Mouse (Mus musculus) layer of hippocampus, postnatal 25 days (tissue): ENCODE measurements around the gene Arhgap18. TPM values are rescaled to one million over a fixed set of nuclear protein-coding genes. Genes with fewer than 3 reads are reported as not detected.

Experiments
- DNase-seq, 2 experiments: peaks; one replicate each; pipeline ENCODE4 v3.0.0; 2022; ENCODE audit warnings: mixed read lengths in 2 of 2, low spot score in 1 of 2; ENCODE audit errors: extremely low spot score in 1 of 2
- total RNA-seq, 2 experiments: library from RNA; stranded (reverse); gene quantifications; 2 replicates each; pipeline ENCODE4 v1.2.3; 2021

Gene Arhgap18
- total RNA-seq, 2 experiments from 2014 or later: 4.6 to 5.4 TPM

DNA sequence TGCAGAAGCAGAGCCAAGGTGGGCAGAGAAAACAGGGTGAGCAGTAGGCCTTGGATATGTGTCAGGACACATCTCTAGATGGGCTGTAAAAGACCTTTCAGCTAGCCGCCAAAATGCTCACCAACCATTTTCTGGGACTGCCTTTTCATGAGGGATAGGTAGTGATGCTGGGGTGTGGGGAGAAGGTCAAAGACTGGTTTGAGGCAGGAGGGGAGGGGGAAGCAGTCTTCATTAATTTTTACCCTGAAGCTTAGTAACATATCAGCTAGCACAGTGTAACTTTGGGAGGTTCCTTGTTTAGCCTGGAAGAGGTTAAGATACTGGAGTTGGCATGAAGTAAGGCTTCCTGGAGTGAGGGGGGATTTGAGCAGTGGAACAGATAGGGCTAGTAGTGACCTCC is 21.0 kb downstream of the Arhgap18 start:
- DNase-seq: no peak

DNA sequence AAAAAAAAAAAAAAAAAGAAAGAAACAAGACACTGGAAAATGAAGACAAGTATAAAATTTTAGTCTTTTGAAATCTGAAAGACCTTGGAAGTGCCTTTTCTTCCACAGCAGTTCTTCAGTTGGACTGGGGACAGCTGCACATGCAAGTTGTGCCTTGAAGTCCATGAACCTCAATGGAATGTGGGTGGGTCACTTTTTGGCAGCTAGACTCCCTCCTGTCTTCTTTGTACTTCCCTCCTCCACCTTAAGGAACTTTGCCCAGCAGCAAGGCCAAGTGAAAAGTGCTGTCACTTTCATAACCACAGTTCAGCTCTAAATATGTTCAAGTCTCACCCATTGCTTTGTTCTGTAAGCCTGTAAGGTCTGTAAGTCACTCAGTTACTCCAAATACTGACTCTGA is 23.2 kb downstream of the Arhgap18 start:
- no peak for DNase-seq

DNA sequence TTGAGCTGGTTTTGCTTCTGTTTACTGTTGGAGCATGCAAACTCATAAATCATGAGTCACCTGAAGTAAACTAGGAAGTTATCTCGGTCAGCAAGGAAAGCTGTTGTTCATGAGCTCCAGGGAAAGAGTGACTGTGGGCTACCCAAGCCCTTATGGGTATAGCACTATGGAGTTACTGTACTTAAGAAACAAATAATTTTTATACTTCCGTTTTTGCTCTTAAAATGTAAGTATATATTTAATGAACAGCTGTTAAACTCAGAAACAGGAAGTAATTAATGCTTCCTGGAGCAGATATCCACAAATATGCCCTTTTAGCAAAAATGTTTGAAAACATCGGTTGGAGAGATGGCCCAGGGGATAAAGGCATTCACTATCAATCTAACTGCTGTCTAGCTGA is 27.4 kb downstream of the Arhgap18 start:
- no peak for DNase-seq

DNA sequence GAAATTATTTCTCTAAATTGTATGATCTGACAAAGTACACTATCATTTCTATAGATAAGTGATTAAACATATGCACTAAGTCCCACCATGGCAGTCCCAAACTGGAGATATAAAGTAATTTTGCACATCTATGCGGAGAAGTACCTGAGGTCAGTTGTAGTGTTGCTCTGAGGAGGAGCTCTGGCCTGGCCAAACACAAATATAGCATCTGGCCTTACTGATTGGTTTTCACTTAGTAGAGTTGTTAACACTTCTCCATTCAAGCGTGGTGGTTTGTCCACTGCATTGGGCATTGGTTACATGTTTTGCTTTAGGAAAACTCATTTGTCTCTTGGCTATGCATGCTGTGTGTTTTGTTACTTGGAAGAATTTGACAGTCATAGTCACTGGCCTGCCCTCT is 36.5 kb downstream of the Arhgap18 start:
- DNase-seq: no peak

DNA sequence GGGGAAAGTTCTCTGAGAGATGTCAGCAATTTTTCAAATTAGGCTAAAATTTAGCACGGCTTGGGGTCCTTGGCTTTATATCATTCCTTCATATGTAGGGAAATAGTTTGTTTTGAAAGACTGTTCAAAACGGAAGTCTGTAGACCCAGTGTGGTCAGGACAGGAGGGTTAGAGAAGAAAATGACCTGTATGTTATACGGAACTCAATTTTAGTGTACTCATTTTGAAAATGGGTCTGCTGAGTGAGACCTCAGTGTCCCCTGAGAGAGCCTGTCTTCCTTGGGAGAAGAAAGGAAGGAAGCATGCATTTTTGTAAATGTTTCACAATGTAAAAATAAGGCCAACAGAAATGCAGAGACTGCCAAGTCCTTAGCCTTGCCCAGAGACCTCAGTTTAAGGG is 38.6 kb downstream of the Arhgap18 start:
- DNase-seq: no peak

DNA sequence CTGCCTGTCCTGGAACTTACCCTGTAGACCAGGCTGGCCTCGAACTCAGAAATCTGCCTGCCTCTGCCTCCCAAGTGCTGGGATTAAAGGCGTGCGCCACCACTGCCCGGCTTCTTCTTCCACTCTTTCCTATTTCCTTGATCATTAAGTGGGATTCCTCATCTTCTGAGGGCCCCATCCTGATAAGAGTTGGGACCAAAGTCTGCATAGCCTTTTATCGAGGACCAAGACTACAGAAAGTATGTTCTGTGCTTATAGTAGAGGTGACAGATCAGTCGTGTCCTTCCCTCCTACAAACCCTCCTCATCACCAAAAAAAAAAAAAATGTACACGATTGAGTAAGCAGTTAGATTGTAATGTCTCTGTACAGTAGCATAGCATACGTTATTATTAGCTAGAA is 39.8 kb downstream of the Arhgap18 start:
- DNase-seq: no peak

DNA sequence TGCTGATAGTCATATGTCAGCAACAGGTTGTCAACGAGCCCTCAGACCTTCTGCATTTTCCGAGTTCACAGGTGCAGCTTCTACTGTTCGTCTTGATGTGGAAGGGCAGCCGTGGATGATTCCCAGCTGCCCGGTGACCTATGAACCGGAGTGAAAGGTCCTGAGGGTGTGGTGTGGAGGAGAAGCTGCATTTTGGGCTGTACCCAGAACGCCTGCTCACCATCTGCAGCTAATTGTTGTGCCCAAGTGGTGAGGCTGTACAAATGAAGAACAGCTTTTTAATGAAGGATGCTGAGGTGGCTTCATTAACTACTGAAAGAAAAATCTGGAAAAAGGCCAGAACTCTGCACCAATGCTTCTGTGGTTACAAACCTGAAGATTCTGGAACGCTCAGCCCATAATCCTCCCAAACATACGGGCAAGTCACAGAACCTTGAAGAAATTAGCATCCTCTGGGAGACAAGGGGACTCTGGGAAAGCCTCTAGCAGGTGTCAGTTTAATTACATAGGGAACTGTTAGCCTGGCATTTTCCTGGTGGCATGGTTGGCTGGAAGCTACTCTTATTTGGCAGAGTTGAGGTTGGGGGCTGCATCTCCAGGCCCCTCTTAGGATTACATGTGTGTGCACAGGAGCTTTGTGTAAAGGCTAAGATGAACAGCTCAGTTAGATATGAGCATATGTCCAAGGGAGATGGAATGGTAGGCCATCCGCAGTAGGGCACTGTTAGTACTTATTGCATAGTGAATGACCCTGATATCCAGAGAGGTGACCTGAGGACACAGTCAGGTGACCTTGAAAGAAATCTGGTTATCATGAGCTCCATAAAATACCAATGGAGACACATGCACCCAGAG is 43.4 kb downstream of the Arhgap18 start:
- no peak for DNase-seq

DNA sequence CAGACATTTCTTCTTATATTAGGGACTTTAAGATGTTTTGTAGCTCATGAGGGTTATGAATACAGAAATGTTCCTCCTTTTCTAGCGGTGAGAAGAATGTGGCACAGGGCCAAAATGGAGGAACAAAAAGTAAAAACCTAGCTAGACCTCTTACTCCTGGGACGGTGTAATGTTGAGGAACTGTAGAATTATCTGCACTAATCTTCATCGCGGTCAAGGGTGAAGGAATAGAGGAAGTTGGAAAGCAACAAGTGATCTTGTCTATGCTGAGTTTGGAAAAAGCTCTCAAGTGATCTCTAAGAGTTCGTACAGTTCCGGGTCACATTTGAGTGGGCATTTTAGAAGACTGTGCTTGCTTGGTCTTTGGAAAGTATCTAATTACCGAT is 44.1 kb downstream of the Arhgap18 start:
- DNase-seq: no peak

DNA sequence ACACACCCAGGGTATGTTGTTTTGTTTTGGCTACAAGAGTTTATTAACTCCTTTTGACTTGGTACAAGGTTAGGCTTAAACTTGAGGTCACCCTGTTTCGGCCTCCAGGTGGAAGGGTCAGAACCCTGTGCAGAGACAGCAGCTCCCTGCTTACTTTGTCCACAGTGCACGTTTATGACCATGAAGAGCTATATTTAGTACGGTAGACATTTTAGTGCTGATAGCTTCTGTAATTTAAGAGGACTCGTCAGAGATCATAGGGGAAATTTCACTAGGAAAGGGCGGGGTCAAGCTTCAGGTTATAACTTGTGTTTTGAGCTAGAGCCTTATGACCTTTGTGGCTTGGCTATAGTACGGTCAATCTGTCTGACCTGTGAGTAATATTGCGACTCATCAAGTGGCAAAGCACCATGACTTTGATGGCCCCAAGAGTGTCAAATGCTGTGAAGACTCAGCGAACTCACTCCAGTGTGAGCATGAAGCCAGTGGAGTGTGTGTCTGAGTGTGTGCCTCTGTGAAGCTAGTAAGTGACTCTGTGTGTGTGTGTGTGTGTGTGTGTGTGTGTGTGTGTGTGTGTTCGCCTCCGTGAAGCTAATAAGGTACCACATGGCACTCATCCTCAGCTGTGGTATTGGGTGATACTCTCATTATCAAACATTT is 45.7 kb downstream of the Arhgap18 start:
- no peak for DNase-seq

DNA sequence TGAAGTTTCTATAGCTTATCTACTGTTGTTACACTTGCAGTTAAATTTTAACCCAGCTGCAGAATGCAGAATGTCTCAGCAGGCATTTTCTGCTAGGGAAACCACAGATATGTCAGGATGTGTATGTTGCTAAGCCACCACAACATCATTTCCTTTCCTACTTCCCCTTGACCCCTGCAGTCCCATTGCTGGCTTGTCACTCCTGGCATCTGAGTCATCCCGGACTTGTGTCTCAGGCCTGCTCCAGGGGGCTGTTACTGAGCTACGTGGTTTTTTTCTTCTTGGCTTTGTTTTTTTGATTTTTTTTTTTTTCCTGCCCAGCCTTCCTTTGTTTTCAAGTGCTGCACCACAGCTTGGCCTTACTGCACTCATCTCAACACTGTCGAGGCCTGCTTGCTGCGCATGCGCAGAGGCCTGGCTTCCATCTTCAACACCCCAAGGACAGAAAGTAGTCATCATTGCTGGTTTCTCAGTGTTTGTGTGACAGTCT is 46.4 kb downstream of the Arhgap18 start:
- DNase-seq: no peak

DNA sequence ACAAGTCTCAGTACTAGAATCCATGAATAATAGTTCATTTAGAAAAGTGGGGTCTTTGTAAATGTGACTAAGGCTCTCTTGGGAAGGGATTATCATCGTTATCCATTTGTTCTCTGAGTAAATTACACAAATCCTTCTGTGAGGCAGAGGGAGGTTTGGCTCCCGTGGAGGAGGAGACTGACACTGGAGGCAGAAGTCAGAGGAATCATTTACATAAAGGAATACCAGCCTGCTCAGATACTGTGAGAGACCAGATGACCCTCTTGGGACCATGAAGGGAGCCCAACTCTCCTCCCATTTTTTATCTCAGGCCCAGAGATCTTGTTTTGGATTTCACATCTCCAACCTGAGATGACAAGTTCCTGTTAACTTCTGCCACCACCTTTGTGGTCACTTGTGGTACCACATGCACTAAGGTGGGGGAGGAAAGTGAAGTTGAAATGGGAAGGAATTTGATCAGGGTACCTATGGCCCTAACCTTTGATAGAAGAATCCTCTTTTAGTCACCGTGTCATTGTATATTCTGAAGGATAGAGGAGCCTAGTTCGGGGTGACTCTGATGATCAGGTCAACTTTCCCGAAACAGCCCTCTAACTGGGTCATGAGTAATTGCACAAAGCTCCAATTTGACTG is 51.2 kb downstream of the Arhgap18 start:
- DNase-seq: no peak

DNA sequence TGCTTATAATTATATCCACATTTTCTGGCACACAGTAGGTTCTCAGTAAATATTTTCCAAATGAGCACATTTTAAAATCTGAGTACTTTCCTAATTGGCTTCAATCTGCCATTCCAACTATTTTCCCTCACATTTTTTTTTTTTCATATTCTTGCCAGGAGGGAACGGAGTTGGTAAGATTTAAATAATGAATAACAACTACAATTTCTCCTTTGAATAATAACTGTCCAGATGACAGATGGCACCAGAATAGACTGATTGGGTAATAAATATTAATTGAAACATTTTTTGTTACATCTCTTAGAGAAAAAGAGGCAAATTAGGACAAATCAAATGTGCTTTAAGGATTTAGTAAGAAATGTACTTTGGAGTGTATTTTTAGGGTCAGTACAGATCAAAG is 51.8 kb downstream of the Arhgap18 start:
- DNase-seq: no peak

DNA sequence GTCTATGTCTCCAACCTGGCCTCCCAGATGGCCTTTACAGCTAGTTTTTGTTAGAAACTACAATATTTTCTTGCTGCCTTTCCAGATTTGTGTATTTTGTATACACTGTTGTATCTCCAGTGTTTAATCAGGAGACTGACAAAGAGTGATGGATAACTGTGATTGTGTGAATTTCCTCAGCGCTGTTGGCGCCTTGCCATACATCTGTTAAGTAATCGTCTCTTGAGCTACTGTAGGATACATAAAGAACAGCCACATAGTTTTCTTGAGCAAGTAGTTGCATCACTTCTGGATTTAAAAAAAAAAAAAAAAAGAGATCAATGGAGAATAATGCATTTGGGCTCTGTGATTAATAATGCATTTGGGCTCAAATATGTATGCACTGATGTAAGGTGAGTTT is 52.9 kb downstream of the Arhgap18 start:
- DNase-seq: no peak

DNA sequence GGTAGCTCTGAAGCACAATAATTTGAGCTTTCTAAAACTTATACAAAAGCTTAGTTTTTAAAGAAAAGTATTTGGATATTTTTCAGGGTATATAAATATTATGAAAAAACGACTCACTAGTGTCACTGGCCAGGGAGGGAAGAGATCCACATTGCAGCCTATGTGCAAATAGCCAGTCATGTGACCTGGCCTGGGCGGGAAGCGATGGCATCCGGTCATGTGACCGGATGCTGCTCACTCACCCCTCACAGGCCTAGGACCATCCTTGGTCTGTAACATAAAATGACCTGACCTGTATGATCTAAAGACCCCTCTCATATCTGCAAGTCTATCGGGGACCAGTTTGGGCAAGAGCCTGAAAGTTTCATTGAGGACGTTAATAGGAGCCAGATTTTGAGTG is 56.8 kb downstream of the Arhgap18 start:
- DNase-seq: no peak

DNA sequence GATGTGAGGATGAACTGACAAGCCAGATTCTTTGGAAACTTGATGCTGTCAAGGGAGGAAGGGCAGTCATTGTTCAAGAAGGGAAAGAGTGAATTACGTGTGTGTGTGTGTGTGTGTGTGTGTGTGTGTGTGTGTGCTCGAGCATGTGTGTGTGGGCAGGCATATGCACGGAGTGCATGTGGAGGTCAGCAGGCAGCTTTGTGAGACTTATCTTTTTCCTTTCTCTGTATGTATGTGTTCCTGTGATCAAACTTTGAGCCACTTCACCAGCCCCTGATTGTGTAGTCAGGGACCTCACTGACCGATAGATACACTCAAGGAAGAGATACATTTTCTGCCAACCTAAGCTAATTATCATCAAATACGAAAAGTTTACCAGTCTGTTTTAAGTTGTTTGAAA is 57.6 kb downstream of the Arhgap18 start:
- DNase-seq: no peak

DNA sequence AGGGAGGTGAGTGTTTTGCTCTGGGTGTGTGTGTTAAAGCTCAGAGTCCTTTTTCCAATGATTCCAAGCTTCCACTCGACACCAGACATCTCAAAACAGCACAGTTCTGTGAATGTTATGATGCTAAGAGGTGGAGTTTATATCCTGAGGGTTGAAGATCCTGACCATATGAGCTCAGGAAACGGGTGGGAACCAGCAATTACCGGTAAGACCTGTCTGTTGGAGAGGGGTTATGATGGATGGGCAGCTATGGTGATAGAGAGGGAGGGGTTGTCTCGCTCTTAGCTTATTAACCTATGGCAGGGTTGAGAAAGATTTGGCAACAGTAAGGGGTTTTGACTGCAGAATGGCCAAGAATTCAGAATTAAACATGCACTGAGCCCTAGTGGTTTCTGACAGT is 58.1 kb downstream of the Arhgap18 start:
- no peak for DNase-seq

DNA sequence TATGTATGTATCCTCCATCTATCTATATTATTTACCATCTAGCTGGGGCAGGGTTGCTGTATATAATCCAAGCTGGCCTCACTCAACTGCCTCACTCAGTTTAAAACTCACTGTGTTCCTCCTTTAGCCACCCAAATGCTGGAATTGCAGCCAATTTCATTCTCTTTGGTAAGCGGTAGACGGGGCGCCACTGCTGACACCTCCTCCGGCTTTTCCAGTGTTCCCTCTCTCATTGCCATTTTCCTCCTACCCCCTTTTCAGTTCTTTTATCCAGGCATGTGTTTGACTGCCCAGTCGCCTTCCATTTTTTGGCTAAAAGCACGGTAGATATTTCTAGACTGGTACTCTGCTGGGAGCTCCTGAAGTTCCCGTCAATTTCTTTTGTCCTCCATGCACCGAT is 62.4 kb downstream of the Arhgap18 start:
- DNase-seq: peak in 1 of 2 experiments; percentile 10

DNA sequence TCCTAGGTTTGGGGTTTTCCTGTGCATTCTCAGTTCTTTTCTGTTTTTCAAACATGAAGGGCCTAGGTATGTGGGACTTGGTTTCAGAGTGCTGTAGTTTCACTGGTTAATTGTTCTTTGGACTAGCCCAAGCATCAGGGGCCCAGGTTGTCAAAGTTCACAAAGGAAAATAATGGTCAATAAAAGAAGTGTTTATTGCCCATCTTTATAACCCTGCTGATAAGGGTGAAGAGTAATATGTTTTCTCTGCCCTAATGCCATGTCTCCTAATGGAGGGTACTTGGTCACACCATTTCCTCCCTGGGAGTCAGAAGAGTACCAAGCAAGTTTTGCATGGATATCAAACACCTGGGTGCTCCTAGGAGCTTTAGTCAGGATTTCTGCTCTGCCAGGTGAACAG is 67.1 kb downstream of the Arhgap18 start:
- DNase-seq: no peak

DNA sequence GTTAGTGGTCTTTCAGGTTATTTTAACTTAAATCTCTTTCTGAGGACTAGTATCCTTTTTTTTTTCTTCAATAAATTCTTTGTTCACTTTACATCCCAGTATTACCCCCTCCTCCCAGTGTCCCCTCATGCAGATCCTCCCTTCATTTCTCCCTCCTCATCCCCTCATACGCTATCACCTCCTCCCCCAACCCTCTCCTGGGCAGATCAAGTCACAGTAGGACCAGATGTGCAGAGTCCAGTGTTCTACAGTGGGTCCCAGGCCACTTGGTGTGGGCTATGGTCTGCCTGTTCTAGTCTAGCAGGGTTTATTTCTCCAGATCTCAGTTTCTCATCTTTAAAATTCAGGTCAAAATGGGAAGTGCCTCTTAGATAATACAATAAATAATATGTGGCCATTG is 67.7 kb downstream of the Arhgap18 start:
- no peak for DNase-seq

DNA sequence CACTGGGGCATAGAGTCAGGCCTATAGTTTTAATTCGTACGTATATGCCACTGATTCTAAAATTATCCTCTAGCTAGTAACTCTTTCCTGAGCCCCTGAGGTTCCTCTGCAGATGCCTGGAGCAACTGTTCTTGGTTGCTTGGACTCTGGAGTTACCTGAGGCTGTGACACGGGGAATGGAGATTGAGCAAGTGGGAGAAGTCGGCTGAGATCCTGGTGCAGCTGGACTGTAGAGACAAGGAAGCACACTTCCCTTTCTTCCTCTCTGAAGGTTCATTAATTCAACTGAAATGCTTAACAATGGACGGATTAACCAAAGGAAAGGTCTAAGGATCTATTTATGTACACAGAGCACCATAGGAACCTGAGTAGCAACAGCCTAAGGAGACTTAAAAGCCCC is 70.8 kb downstream of the Arhgap18 start:
- no peak for DNase-seq

DNA sequence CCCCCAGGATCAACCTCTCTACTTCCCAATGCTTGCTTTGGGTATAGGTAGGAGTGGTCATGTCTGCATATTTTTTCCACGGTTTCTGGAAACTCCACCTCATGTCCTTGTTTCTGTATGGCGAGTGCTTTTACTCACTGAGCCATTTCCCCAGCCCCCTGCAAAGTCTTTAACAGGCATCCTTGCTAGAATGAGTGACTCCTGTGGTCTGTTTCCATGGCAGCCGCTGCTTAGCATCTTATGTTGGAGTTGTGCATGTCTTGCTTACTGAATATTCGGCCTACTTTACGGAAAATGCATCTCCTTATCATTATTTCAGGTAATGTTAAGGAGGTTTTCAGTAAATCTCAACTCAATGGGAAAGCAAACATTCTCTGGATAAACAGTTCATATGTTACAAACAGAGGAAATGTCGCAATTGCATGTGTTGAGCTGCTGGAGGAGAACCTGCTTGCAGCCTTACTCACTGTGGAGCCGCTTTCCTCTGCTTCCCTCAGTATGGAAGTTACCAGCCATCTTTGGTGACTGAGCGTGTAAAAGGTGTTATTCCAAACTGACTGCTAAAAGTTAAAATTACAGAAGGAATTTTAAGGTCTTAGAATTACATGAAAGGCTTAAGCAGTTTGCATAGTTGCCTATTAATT is 72.1 kb downstream of the Arhgap18 start:
- DNase-seq: peak in 1 of 2 experiments; percentile 8
